7 mouse cellular contexts compared by ENCODE assay signal in genomic region chr14:16249171-16249874, GRCm38 (mm10). TPM values are rescaled to one million over a fixed set of nuclear protein-coding genes. Genes with fewer than 3 reads are reported as not detected.
DNase-seq lines count a peak whose midpoint lies in the region; ATAC-seq and TF ChIP-seq lines count a peak whose summit lies in the region.

Ngly1 (plus strand) TSS chr14:16249280.
Oxsm (minus strand) TSS chr14:16249808.

- H3K9ac ChIP-seq in intestine, postnatal 0 days (ENCODE audit: low read depth, low read length), result peak within 1 kb of the TSS; percentile 95
- peak within 1 kb of the TSS; percentile 85 for H3K9ac ChIP-seq in midbrain, embryonic 12.5 days (replicated peaks)

- peak within 1 kb of the TSS; percentile 98 for H3K27ac ChIP-seq in embryonic facial prominence, embryonic 10.5 days (replicated peaks)
- peak within 1 kb of the TSS; percentile 93 for H3K27ac ChIP-seq in intestine, postnatal 0 days (ENCODE audit: low read depth, low read length)
- peak within 1 kb of the TSS; percentile 98 for H3K27ac ChIP-seq in limb, embryonic 10.5 days
- H3K27ac ChIP-seq in midbrain, embryonic 12.5 days (replicated peaks), result peak within 1 kb of the TSS; percentile 76

- H3K4me2 ChIP-seq in intestine, postnatal 0 days (replicated peaks; ENCODE audit: low read depth), result peak within 1 kb of the TSS; percentile 78
- H3K4me2 ChIP-seq in midbrain, embryonic 12.5 days (replicated peaks), result peak within 1 kb of the TSS; percentile 84

- no peaks in the 10 kb centered on the region for H3K36me3 ChIP-seq in embryonic facial prominence, embryonic 10.5 days (replicated peaks)
- no peaks in the 10 kb centered on the region for H3K36me3 ChIP-seq in intestine, postnatal 0 days (ENCODE audit: control insufficient read depth, insufficient read depth)
- H3K36me3 ChIP-seq in limb, embryonic 10.5 days, result no peaks in the 10 kb centered on the region
- no peaks in the 10 kb centered on the region for H3K36me3 ChIP-seq in midbrain, embryonic 12.5 days

- H3K27me3 ChIP-seq in embryonic facial prominence, embryonic 10.5 days (replicated peaks; ENCODE audit: low read depth, poor library complexity, severe bottlenecking), result no peaks in the 10 kb centered on the region
- H3K27me3 ChIP-seq in intestine, postnatal 0 days (replicated peaks; ENCODE audit: control insufficient read depth, insufficient read depth, low read length), result no peaks in the 10 kb centered on the region
- H3K27me3 ChIP-seq in limb, embryonic 10.5 days (ENCODE audit: low read depth, poor library complexity, severe bottlenecking), result no peaks in the 10 kb centered on the region
- no peaks in the 10 kb centered on the region for H3K27me3 ChIP-seq in midbrain, embryonic 12.5 days

- 0 out of 2 replicates have a peak, but pooled peaks have one; percentile 2 for TF ChIP-seq CTCF in intestine, postnatal 0 days (IDR thresholded peaks at IDR 0.05; ENCODE audit: low read depth)

- under 1% methylated on average over 65 of the region's 65 CpGs for WGBS in embryonic facial prominence, embryonic 10.5 days
- under 1% methylated on average over 65 of the region's 65 CpGs for WGBS in intestine, postnatal 0 days
- WGBS in limb, embryonic 10.5 days, result under 1% methylated on average over 65 of the region's 65 CpGs
- WGBS in midbrain, embryonic 12.5 days, result under 1% methylated on average over 65 of the region's 65 CpGs

- H3K4me3 ChIP-seq in embryonic facial prominence, embryonic 10.5 days, result peak within 1 kb of the TSS; percentile 76
- peak within 1 kb of the TSS; percentile 65 for H3K4me3 ChIP-seq in intestine, postnatal 0 days (ENCODE audit: low read depth, low read length)
- H3K4me3 ChIP-seq in limb, embryonic 10.5 days, result peak within 1 kb of the TSS; percentile 79
- peak within 1 kb of the TSS; percentile 70 for H3K4me3 ChIP-seq in midbrain, embryonic 12.5 days

- H3K9me3 ChIP-seq in embryonic facial prominence, embryonic 10.5 days, result no peaks in the 10 kb centered on the region
- no peaks in the 10 kb centered on the region for H3K9me3 ChIP-seq in intestine, postnatal 0 days (ENCODE audit: control insufficient read depth)
- no peaks in the 10 kb centered on the region for H3K9me3 ChIP-seq in limb, embryonic 10.5 days (replicated peaks)
- no peaks in the 10 kb centered on the region for H3K9me3 ChIP-seq in midbrain, embryonic 12.5 days

- DNase-seq in adrenal gland, adult 8-10 months, result peak; percentile 72
- peak; percentile 92 for DNase-seq in embryonic facial prominence, embryonic 10.5 days (ENCODE audit: low spot score)
- DNase-seq in gonadal fat pad, adult 2 months (ENCODE audit: low read depth), result no peak
- DNase-seq in limb, embryonic 10.5 days (ENCODE audit: low spot score), result peak; percentile 92
- DNase-seq in skeletal muscle tissue, adult 2 months (ENCODE audit: low read depth, low spot score), result peak; percentile 82

- peak; percentile 97 for ATAC-seq in intestine, postnatal 0 days
- peak; percentile 99 for ATAC-seq in midbrain, embryonic 12.5 days (ENCODE audit: low FRiP score, low read depth)

- H3K4me1 ChIP-seq in embryonic facial prominence, embryonic 10.5 days, result peaks cover 10% of the 10 kb centered on the region
- H3K4me1 ChIP-seq in intestine, postnatal 0 days (replicated peaks; ENCODE audit: control insufficient read depth, insufficient read depth, low read length), result peaks cover 2% of the 10 kb centered on the region; the same call in 1 of the 2 replicates
- H3K4me1 ChIP-seq in limb, embryonic 10.5 days, result peaks cover 7% of the 10 kb centered on the region
- peaks cover 10% of the 10 kb centered on the region for H3K4me1 ChIP-seq in midbrain, embryonic 12.5 days

RNA-seq across cellular contexts. Expression of gene Ngly1, which starts in this region (rescaled TPM):
- total RNA-seq in adrenal gland, adult 8-10 months (2022), result 10 to 100 TPM; 45.5 to 57.0 (median 50.4) TPM
- polyA plus RNA-seq in embryonic facial prominence, embryonic 10.5 days (2016; fragmentation: Nextera tagmentation; extraction: Ambion mirVana), result 14.5 and 18.7 TPM in 2 replicates
- polyA plus RNA-seq in gonadal fat pad, adult 2 months (2012; rRNA removed), result 32.5 and 39.6 TPM in 2 replicates
- 44.6 and 46.0 TPM in 2 replicates for polyA plus RNA-seq in intestine, postnatal 0 days (2015; fragmentation: Nextera tagmentation; extraction: Ambion mirVana)
- 15.4 and 19.8 TPM in 2 replicates for polyA plus RNA-seq in limb, embryonic 10.5 days (2016; fragmentation: Nextera tagmentation; extraction: Ambion mirVana)
- 26.0 and 26.1 TPM in 2 replicates for polyA plus RNA-seq in midbrain, embryonic 12.5 days (2016; fragmentation: Nextera tagmentation; extraction: Ambion mirVana)

RNA-seq across cellular contexts. Expression of gene Oxsm, which starts in this region (rescaled TPM):
- total RNA-seq in adrenal gland, adult 8-10 months (2022), result 10 to 100 TPM; 20.9 to 26.6 (median 23.5) TPM
- polyA plus RNA-seq in embryonic facial prominence, embryonic 10.5 days (2016; fragmentation: Nextera tagmentation; extraction: Ambion mirVana), result 1.5 and 1.8 TPM in 2 replicates
- polyA plus RNA-seq in gonadal fat pad, adult 2 months (2012; rRNA removed), result 8.6 and 10.9 TPM in 2 replicates
- 3.2 and 3.3 TPM in 2 replicates for polyA plus RNA-seq in intestine, postnatal 0 days (2015; fragmentation: Nextera tagmentation; extraction: Ambion mirVana)
- 1.3 and 1.8 TPM in 2 replicates for polyA plus RNA-seq in limb, embryonic 10.5 days (2016; fragmentation: Nextera tagmentation; extraction: Ambion mirVana)
- polyA plus RNA-seq in midbrain, embryonic 12.5 days (2016; fragmentation: Nextera tagmentation; extraction: Ambion mirVana), result 1.5 and 1.6 TPM in 2 replicates
